Mouse (Mus musculus) forebrain, embryonic 15.5 days (tissue): Measurements from ENCODE around the gene Supt16. TPM values are rescaled to one million over a fixed set of nuclear protein-coding genes. Genes with fewer than 3 reads are reported as not detected.

Experiments
- ATAC-seq: fragments of 200-750 bp; cut with Nextera tagmentation; replicated peaks from 2 replicates; pipeline ENCODE4 v1.8.0; 2017; ENCODE audit warnings: mild to moderate bottlenecking, moderate TSS enrichment, moderate library complexity
- H3K27ac ChIP-seq: fragments of 300-500 bp; sonication (generic); replicated peaks from 2 replicates; pipeline ENCODE4 v1.5.1; 2015; ENCODE audit warnings: mild to moderate bottlenecking, inconsistent platforms
- H3K27me3 ChIP-seq: fragments of 300-500 bp; sonication (generic); 2 replicates; pipeline ENCODE4 v1.6.1; 2015; ENCODE audit warnings: inconsistent platforms
- H3K36me3 ChIP-seq: fragments of 300-500 bp; sonication (generic); 2 replicates; pipeline ENCODE4 v1.6.1; 2015; ENCODE audit warnings: mild to moderate bottlenecking, inconsistent platforms
- H3K4me1 ChIP-seq: fragments of 300-500 bp; sonication (generic); 2 replicates; pipeline ENCODE4 v1.6.1; 2015; ENCODE audit warnings: inconsistent platforms
- H3K4me2 ChIP-seq: fragments of 300-500 bp; sonication (generic); replicated peaks from 2 replicates; pipeline ENCODE4 v1.6.1; 2015; ENCODE audit warnings: mild to moderate bottlenecking, inconsistent platforms
- H3K4me3 ChIP-seq: fragments of 300-500 bp; sonication (generic); 2 replicates; pipeline ENCODE4 v1.5.1; 2015; ENCODE audit warnings: mild to moderate bottlenecking, inconsistent platforms
- H3K9ac ChIP-seq: fragments of 300-500 bp; sonication (generic); replicated peaks from 2 replicates; pipeline ENCODE4 v1.6.1; 2015; ENCODE audit warnings: mild to moderate bottlenecking, inconsistent platforms
- H3K9me3 ChIP-seq: fragments of 300-500 bp; sonication (generic); 2 replicates; pipeline ENCODE4 v1.6.1; 2016; ENCODE audit warnings: inconsistent platforms
- WGBS: fragments of 180-500 bp; shearing (Covaris S2); methylation state at CpG from one replicate; pipeline ENCODE4 v1.1.7; 2015; ENCODE audit warnings: mixed read lengths; 5-methylcytosine and 5-hydroxymethylcytosine counted together
- polyA plus RNA-seq: library from polyadenylated mRNA; unstranded; fragments of >200 nt; fragmentation: Nextera tagmentation; extraction: Ambion mirVana; gene quantifications from 2 replicates; pipeline ENCODE4 v1.2.1, GENCODE M21; 2015

Gene Supt16
- polyA plus RNA-seq, result 56.1 and 58.9 TPM in 2 replicates

DNA sequence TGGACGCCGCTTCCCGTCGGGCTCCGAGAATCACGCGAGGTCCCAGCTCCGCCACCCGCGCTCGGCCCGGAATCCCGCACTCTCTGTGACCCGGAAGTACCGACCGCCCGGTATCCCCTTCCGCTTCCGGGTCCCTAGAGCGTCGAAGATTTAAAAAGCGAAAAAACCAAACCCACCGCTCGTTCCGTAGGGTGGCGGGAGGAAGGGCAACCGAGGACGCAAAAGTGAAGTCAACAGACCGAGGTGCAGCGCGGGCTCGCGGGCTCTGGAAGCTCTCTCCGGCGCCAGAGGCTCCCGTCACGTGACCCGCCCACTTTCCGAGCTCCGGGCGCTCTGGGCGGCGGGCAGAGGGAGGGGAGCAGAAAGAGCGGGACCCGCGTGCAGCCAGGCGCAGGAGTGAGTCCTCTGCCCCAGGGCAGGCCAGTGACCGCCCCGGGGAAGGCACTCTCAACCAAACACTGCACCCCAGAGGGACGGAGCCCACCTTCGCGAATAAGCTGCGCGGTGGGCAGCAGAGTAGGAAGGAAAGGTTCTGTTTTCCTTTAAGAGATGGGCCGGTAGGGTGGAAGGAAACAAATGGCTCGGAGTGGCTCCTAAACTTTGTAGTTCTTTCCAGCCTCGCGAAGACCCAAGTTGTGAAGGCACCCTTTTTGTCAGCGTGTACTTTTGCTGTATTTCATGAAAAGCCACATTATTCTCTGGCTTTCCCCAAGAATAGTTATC lies at the start of gene Supt16:
Gene Supt16, minus strand, starts transcription at position 261 of the 723 bp plus-strand sequence.
- Histone ChIP-seq H3K4me2 (peak within 1 kb of the TSS; percentile 87), H3K36me3 (peaks cover 42% of the 10 kb centered on the region), H3K27ac (peak within 1 kb of the TSS; percentile 96), H3K4me3 (peak within 1 kb of the TSS; percentile 81), H3K9me3 (no peaks in the 10 kb centered on the region), H3K4me1 (peaks cover 34% of the 10 kb centered on the region), H3K9ac (peak within 1 kb of the TSS; percentile 86), H3K27me3 (no peaks in the 10 kb centered on the region)
- under 1% methylated on average over 59 of the region's 59 CpGs for WGBS
- peak; percentile 97 for ATAC-seq

DNA sequence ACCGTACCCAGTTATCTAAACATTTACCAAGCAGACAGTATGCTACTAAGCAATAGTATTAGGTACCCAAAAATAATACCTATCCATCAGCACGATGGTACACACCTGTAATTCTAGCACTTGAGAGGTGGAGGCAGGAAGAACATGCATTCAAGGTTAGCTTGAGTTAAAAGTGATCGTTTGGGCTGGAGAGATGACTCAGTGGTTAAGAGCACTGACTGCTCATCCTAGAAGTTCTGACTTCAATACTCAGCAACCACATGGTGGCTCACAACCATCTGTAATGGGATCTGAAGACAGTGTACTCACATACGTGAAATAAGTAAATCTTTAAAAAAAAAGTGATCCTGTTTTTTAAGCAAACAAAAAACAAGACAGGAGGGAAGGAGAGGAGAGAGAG lies 48.9 kb upstream of the Supt16 start:
- peaks cover 3% of the 10 kb centered on the region; the same call in 1 of the 2 replicates for H3K36me3 ChIP-seq
- H3K4me1 ChIP-seq, result peaks cover 24% of the 10 kb centered on the region
- no peak overlapping the region for H3K27ac ChIP-seq
- no peak overlapping the region for H3K9ac ChIP-seq
- H3K4me3 ChIP-seq, result no peak overlapping the region
- H3K4me2 ChIP-seq, result no peak overlapping the region
- no peak for ATAC-seq
- no peaks in the 10 kb centered on the region for H3K9me3 ChIP-seq
- WGBS, result 83% methylated on average over 4 of the region's 4 CpGs
- no peaks in the 10 kb centered on the region for H3K27me3 ChIP-seq

DNA sequence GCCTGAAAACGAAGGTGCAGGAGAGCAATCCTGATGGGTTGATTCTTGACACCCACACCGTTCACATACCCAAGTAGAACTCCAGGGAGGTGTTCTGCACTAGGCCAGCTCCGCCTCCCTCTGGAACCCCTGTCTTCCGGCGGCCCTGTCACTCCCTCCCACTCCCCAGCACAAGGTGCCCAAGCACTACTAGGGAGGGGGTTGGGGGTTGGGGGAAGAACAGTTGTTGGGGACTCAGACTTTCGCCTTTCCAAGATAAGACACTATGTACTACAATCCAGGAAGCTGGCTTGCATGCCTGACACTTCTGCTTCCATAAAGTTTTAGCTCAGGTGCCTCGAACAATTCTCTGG lies 47.5 kb upstream of the Supt16 start:
- 12% methylated on average over 7 of the region's 7 CpGs for WGBS
- peak overlapping the region; percentile 80 for H3K4me2 ChIP-seq
- no peaks in the 10 kb centered on the region for H3K27me3 ChIP-seq
- peak overlapping the region; percentile 62 for H3K27ac ChIP-seq
- ATAC-seq, result peak; percentile 87; the same call in 1 of the 2 replicates
- H3K4me1 ChIP-seq, result peaks cover 24% of the 10 kb centered on the region
- no peaks in the 10 kb centered on the region for H3K9me3 ChIP-seq
- H3K36me3 ChIP-seq, result peaks cover 3% of the 10 kb centered on the region; the same call in 1 of the 2 replicates
- peak overlapping the region; percentile 83 for H3K9ac ChIP-seq
- H3K4me3 ChIP-seq, result peak overlapping the region; percentile 86

DNA sequence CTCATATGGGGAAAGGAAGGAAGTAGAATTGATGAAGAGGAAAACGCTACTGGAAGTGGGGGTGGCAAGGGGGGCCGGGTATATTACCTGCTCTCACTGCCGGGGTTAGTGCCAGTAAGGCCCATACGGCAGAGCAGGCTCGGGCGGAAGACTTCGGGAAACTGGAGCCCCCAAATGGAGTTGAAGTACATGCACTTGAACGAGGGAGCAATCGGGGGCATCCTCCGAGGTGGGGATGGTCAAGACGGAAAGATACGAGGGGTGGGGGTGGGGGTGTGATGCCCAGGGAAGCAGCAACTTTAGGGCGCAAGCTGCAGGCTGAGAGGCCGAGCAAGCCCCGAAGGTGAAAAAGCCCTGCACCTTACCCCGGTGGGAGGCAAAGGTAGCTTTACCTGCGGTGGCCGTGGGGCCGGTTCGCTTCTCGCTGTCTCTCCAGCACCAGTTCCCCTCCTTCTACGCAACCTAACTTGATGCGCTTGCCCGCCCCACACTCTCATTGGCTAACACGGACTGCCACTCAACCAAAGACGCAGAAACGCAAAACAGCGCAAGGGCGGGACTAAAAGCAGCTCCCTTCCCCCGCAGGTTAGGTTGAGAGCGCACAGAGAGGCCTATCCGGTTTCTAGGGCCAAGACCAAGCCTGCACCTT lies 46.9 kb upstream of the Supt16 start:
- Histone ChIP-seq H3K27me3 (no peaks in the 10 kb centered on the region), H3K9me3 (no peaks in the 10 kb centered on the region), H3K36me3 (peaks cover 2% of the 10 kb centered on the region; the same call in 1 of the 2 replicates), H3K4me1 (peaks cover 24% of the 10 kb centered on the region), H3K4me2 (peak overlapping the region; percentile 80), H3K9ac (peak overlapping the region; percentile 83), H3K4me3 (peak overlapping the region; percentile 86), H3K27ac (peak overlapping the region; percentile 66)
- under 1% methylated on average over 32 of the region's 32 CpGs for WGBS
- peak; percentile 100 for ATAC-seq

DNA sequence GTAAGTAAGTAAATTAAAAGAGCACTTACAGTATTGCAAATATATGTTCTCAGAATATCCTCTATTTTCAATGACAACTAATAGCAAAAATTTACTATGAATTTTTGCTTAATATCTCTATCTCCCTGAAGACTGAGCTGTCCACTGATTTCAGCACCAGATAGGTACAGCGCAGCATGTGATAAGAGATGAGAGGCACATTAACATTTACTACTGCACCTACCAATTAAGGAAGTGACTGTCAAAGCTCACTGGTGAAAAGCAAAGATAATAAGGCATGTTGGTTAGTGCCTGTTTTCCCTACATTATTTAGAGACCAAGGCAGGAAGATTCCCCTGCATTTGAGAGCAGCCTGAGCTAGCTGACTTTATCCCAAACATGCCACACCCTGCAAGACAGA lies 39.0 kb upstream of the Supt16 start:
- Histone ChIP-seq H3K27ac (no peak overlapping the region), H3K4me3 (no peak overlapping the region), H3K36me3 (peaks cover 57% of the 10 kb centered on the region), H3K27me3 (no peaks in the 10 kb centered on the region), H3K9me3 (no peaks in the 10 kb centered on the region), H3K4me1 (no peaks in the 10 kb centered on the region), H3K4me2 (no peak overlapping the region), H3K9ac (no peak overlapping the region)
- WGBS, result 95% methylated on average over 1 of the region's 1 CpGs
- no peak for ATAC-seq

DNA sequence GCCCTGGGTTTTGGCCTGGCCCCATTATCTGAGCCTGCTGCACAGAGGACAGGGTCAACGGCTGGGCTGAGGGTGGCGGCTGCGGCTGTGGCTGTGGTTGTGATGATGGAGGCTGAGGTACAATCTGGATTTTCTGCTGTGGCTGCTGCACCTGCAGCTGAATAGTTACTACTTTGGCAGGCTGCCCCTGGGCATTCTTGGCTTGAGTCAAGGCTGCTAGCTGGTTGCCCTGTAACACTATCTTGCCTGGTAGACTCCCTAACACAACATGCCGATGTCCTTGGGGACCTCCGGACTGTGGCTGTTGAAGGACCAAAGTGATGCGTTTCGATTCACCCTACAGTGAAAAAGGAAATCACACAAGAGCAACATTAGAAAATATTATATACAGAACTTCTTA lies 37.9 kb upstream of the Supt16 start:
- WGBS, result 94% methylated on average over 7 of the region's 7 CpGs
- no peaks in the 10 kb centered on the region for H3K27me3 ChIP-seq
- peaks cover 68% of the 10 kb centered on the region for H3K36me3 ChIP-seq
- no peaks in the 10 kb centered on the region for H3K4me1 ChIP-seq
- no peak overlapping the region for H3K4me2 ChIP-seq
- no peaks in the 10 kb centered on the region for H3K9me3 ChIP-seq
- no peak overlapping the region for H3K27ac ChIP-seq
- H3K4me3 ChIP-seq, result no peak overlapping the region
- no peak for ATAC-seq
- H3K9ac ChIP-seq, result no peak overlapping the region

DNA sequence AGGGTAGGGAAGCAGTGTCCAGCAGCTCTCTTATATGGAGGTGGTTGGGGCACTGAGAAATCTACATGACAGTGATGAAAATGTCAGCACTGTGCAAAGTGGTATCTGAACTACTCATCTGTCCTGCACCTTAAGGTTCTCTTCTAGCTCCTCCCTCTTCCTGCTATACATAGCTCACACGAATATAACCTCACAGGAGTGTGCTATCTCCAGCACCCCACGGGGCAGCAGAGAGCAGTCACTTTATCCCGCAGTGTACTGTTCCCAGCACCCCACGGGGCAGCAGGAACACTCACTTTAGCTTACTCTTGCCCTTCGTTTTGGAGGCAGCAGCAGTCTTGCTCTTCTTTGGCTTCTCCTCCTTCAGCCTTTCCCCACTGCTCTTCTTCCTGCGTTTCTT lies 35.0 kb upstream of the Supt16 start:
- no peak for ATAC-seq
- no peaks in the 10 kb centered on the region for H3K4me1 ChIP-seq
- no peaks in the 10 kb centered on the region for H3K9me3 ChIP-seq
- H3K27me3 ChIP-seq, result no peaks in the 10 kb centered on the region
- 84% methylated on average over 6 of the region's 6 CpGs for WGBS
- no peak overlapping the region for H3K4me3 ChIP-seq
- no peak overlapping the region for H3K4me2 ChIP-seq
- H3K36me3 ChIP-seq, result peaks cover 90% of the 10 kb centered on the region
- no peak overlapping the region for H3K9ac ChIP-seq
- H3K27ac ChIP-seq, result no peak overlapping the region

DNA sequence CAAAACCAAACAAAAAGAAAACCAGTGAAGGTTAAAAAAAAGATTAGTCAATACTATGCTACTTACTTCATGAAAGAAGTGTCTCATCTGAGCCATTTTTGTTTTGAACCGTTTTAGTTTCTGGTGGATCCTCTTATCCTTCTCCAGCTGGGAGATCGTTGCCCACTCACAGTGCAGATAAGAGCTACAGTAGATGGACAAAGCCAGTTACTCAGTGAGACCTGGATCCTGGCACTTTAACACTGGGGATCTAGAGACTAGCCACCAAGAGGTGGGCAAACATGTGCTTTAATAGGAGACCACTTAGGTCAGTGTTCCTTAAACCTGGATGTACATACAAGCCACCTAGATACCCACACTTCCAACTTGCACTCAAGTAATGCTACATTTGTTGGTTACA lies 28.8 kb upstream of the Supt16 start:
- no peak overlapping the region for H3K9ac ChIP-seq
- peaks cover 95% of the 10 kb centered on the region for H3K36me3 ChIP-seq
- no peaks in the 10 kb centered on the region for H3K27me3 ChIP-seq
- 92% methylated on average over 2 of the region's 2 CpGs for WGBS
- no peak overlapping the region for H3K27ac ChIP-seq
- H3K4me3 ChIP-seq, result no peak overlapping the region
- no peaks in the 10 kb centered on the region for H3K9me3 ChIP-seq
- H3K4me2 ChIP-seq, result no peak overlapping the region
- no peaks in the 10 kb centered on the region for H3K4me1 ChIP-seq
- ATAC-seq, result no peak

DNA sequence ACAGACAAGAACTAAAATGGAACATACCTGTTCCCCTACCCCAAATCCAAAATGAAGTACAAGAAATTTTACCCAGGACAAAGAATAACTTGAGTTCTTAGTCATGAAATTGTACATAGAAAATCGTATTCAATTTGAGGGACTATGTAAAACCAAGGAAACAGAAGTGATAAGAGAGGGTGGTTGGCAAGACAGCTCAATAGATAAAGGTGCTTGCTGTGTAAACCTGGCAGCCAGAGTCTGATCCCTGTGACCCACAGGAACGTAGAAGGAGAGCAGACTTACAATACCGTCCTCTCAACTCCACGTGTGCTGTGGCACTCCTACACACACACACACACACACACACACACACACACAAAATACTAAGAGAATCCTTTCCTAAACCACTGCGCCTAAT lies 20.0 kb upstream of the Supt16 start:
- WGBS, result 88% methylated on average over 5 of the region's 5 CpGs
- no peak overlapping the region for H3K27ac ChIP-seq
- H3K9me3 ChIP-seq, result no peaks in the 10 kb centered on the region
- H3K4me2 ChIP-seq, result no peak overlapping the region
- no peak for ATAC-seq
- H3K4me1 ChIP-seq, result no peaks in the 10 kb centered on the region
- peaks cover 91% of the 10 kb centered on the region for H3K36me3 ChIP-seq
- no peak overlapping the region for H3K9ac ChIP-seq
- H3K27me3 ChIP-seq, result no peaks in the 10 kb centered on the region
- H3K4me3 ChIP-seq, result no peak overlapping the region

DNA sequence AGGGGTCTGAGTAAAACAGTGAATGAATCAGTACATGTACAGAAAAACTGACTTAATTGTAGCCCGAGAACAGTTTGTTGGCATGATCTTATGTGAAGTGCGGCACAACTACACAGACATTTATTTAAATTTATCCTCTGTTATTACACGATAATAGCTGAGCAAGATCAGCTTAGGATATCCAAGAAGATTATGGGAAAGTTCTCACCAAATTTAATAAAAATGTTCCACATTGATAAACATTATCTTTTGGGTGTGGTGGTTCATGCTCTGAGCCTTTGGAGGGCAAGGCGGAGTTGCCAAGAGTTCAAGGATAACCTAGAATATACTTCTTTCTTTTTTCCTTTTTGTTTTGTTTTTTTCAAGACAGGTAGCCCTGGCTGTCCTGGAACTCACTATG lies 2.2 kb upstream of the Supt16 start:
- Histone ChIP-seq H3K27me3 (no peaks in the 10 kb centered on the region), H3K4me2 (no peak overlapping the region), H3K36me3 (peaks cover 55% of the 10 kb centered on the region), H3K27ac (no peak overlapping the region), H3K9me3 (no peaks in the 10 kb centered on the region), H3K4me3 (no peak overlapping the region), H3K4me1 (peaks cover 31% of the 10 kb centered on the region), H3K9ac (no peak overlapping the region)
- ATAC-seq, result no peak
- WGBS, result 94% methylated on average over 4 of the region's 4 CpGs

DNA sequence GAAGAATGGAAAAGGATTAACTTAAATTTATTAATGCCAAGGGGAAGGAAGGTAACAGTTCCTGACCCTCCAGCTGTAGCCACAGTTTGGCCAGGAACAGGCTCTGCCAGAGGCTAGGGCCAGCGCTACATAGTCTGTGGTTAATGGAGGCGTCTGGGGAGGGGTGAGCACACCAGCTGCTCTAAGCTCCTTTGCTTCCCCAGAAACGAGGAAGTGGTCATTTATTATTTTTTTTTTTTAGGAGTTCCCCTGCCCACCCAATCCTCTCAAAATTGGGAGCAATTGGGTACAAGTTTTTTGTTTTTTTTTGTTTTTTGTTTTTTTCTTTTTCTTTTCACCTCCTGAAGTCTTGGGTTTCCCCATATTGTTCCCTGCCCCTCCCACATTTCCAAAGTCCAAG lies 925 bp upstream of the Supt16 start:
- Histone ChIP-seq H3K4me3 (peak overlapping the region; percentile 81), H3K36me3 (peaks cover 48% of the 10 kb centered on the region), H3K9me3 (no peaks in the 10 kb centered on the region), H3K4me2 (peak overlapping the region; percentile 87), H3K27ac (no peak overlapping the region), H3K9ac (peak overlapping the region; percentile 86; the same call in 1 of the 2 replicates), H3K4me1 (peaks cover 34% of the 10 kb centered on the region), H3K27me3 (no peaks in the 10 kb centered on the region)
- ATAC-seq, result no peak
- WGBS, result 27% methylated on average over 3 of the region's 3 CpGs

DNA sequence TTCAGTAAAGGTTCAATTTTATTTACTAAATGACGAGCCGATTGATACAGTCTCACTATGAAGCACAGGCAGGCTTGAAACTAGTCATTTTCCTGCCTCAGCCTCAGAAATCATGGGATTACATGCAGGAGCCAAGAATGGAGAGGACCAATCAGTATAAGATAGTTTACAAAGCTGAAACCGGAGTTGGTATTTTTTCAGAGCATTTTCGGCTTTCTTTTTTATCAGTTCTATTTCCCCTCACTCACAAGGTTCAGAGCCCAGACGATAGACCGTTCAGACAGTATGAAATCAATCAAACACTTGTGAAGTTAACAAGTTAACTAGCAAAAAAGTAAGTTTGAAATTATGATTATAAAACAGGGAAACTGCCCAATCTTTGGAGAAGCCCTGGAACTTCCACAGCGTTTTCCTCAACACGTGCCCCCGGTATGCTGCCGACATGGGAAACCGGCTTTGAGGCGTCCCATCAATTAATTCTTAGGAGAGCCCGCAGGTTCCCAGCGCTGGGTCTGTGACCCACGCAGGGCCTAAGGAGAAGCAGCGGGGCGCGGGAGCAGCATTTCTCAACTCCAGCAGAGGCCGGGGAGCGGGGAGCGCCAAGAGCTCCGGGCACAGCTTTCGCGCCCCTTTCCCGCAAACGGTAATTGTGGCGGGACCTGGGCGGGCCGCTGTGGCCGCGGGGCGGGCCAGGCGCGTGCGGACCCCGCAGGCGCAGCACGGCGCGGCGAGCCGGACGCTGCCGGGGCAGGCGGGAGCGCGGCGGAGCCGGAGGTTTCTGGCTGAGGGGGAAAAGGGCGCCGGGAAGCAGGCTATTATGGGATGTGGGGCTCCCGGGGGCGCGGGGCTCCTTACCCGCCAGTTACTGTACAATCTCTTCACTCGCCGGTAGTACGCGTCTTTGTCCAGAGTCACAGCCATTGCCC lies 723 bp downstream of the Supt16 start:
- peaks cover 40% of the 10 kb centered on the region for H3K36me3 ChIP-seq
- ATAC-seq, result peak; percentile 37
- H3K9me3 ChIP-seq, result no peaks in the 10 kb centered on the region
- H3K27ac ChIP-seq, result peak overlapping the region; percentile 96
- peak overlapping the region; percentile 86 for H3K9ac ChIP-seq
- H3K4me2 ChIP-seq, result peak overlapping the region; percentile 87
- WGBS, result 1% methylated on average over 59 of the region's 59 CpGs
- H3K4me3 ChIP-seq, result peak overlapping the region; percentile 81
- H3K4me1 ChIP-seq, result peaks cover 34% of the 10 kb centered on the region
- no peaks in the 10 kb centered on the region for H3K27me3 ChIP-seq
